ENCODE assay signal across 13 mouse cellular contexts in genomic region chr1:78140505-78141303, GRCm38 (mm10). TPM values are rescaled to one million over a fixed set of nuclear protein-coding genes. Genes with fewer than 3 reads are reported as not detected.
DNase-seq lines count a peak whose midpoint lies in the region; ATAC-seq and TF ChIP-seq lines count a peak whose summit lies in the region.
"Had no signal": no experiment of that assay in that cellular context is flagged by ENCODE, and none has a peak within 500 bp of the region (broad histone marks: within the 10 kb centered on the region; RNA-seq: fewer than 3 reads in every experiment).

No protein-coding gene starts in this region.

- ATAC-seq in forebrain, postnatal 0 days = no peak
- ATAC-seq in forebrain, embryonic 16.5 days = no peak
- ATAC-seq in midbrain, embryonic 12.5 days (ENCODE audit: low FRiP score, low read depth) = peak; percentile 76
- ATAC-seq in erythroblast, adult 5-6 weeks (replicated peaks; ENCODE audit: low FRiP score, poor library complexity, severe bottlenecking) = no peak
- ATAC-seq in granulocyte monocyte progenitor cell, adult 5-6 weeks (replicated peaks; ENCODE audit: poor library complexity, severe bottlenecking) = no peak

- TF ChIP-seq CTCF in forebrain, postnatal 0 days (IDR thresholded peaks at IDR 0.05; ENCODE audit: low read depth) = no peak

- WGBS in forebrain, postnatal 0 days = 2% methylated on average over 14 of the region's 14 CpGs
- WGBS in forebrain, embryonic 16.5 days = under 1% methylated on average over 14 of the region's 14 CpGs
- WGBS in hindbrain, embryonic 10.5 days = 2% methylated on average over 14 of the region's 14 CpGs
- under 1% methylated on average over 14 of the region's 14 CpGs for WGBS in midbrain, embryonic 12.5 days

- H3K4me2 ChIP-seq in forebrain, postnatal 0 days (ENCODE audit: low read depth) = no peak overlapping the region
- H3K4me2 ChIP-seq in forebrain, embryonic 16.5 days (ENCODE audit: low read length) = no peak overlapping the region
- H3K4me2 ChIP-seq in midbrain, embryonic 12.5 days (replicated peaks) = peak overlapping the region; percentile 26
- H3K4me2 ChIP-seq: embryonic facial prominence, embryonic 13.5 days; lung, embryonic 15.5 days had no signal

- no peak overlapping the region for H3K27ac ChIP-seq in forebrain, postnatal 0 days (ENCODE audit: low read depth, low read length)
- H3K27ac ChIP-seq in forebrain, embryonic 16.5 days (ENCODE audit: low read length) = no peak overlapping the region
- H3K27ac ChIP-seq in ES-E14 (ENCODE audit: insufficient read depth, low read depth, low read length, poor library complexity, severe bottlenecking) = no peak overlapping the region
- peak overlapping the region; percentile 70 for H3K27ac ChIP-seq in hindbrain, embryonic 10.5 days
- H3K27ac ChIP-seq in midbrain, embryonic 12.5 days (replicated peaks) = peak overlapping the region; percentile 54
- H3K27ac ChIP-seq: embryonic facial prominence, embryonic 13.5 days; lung, embryonic 15.5 days had no signal

- H3K27me3 ChIP-seq in forebrain, postnatal 0 days (ENCODE audit: insufficient read depth, low read length) = peaks cover 92% of the 10 kb centered on the region
- H3K27me3 ChIP-seq in forebrain, embryonic 16.5 days (replicated peaks; ENCODE audit: control insufficient read depth, insufficient read depth, low read length) = peaks cover 83% of the 10 kb centered on the region
- H3K27me3 ChIP-seq in hindbrain, embryonic 10.5 days (ENCODE audit: insufficient read depth, poor library complexity, severe bottlenecking) = peaks cover 98% of the 10 kb centered on the region
- H3K27me3 ChIP-seq in midbrain, embryonic 12.5 days = peaks cover 70% of the 10 kb centered on the region

- in situ Hi-C loops in ES-E14 (cut with MboI; ENCODE audit: low sequenced_read_pairs in 2 of 2, unreplicated experiment in 2 of 2) = no loop called here

- no peak overlapping the region for H3K9ac ChIP-seq in forebrain, postnatal 0 days
- H3K9ac ChIP-seq in forebrain, embryonic 16.5 days (replicated peaks; ENCODE audit: low read depth, low read length) = no peak overlapping the region
- no peak overlapping the region for H3K9ac ChIP-seq in ES-E14 (ENCODE audit: insufficient read depth, low read depth, low read length, poor library complexity, severe bottlenecking)
- no peak overlapping the region for H3K9ac ChIP-seq in midbrain, embryonic 12.5 days (replicated peaks)
- H3K9ac ChIP-seq: embryonic facial prominence, embryonic 13.5 days; lung, embryonic 15.5 days had no signal

- H3K4me3 ChIP-seq in forebrain, postnatal 0 days (ENCODE audit: low read depth, low read length) = no peak overlapping the region
- H3K4me3 ChIP-seq in forebrain, embryonic 16.5 days (replicated peaks; ENCODE audit: low read length) = no peak overlapping the region
- no peak overlapping the region for H3K4me3 ChIP-seq in ES-E14 (ENCODE audit: insufficient read depth in 1 of 2, low read depth in 1 of 2, low read length in 2 of 2, poor library complexity in 1 of 2, severe bottlenecking in 1 of 2)
- H3K4me3 ChIP-seq in hindbrain, embryonic 10.5 days = peak overlapping the region; percentile 14; the same call in 1 of the 2 replicates
- no peak overlapping the region for H3K4me3 ChIP-seq in midbrain, embryonic 12.5 days
- H3K4me3 ChIP-seq: embryonic facial prominence, embryonic 13.5 days; lung, embryonic 15.5 days had no signal

- H3K36me3 ChIP-seq in forebrain, postnatal 0 days (ENCODE audit: insufficient read depth) = no peaks in the 10 kb centered on the region
- H3K36me3 ChIP-seq in forebrain, embryonic 16.5 days (ENCODE audit: control insufficient read depth, insufficient read depth) = no peaks in the 10 kb centered on the region
- no peaks in the 10 kb centered on the region for H3K36me3 ChIP-seq in ES-E14 (ENCODE audit: control insufficient read depth, insufficient read depth, low read length, poor library complexity, severe bottlenecking)
- H3K36me3 ChIP-seq in hindbrain, embryonic 10.5 days = no peaks in the 10 kb centered on the region
- no peaks in the 10 kb centered on the region for H3K36me3 ChIP-seq in midbrain, embryonic 12.5 days
- H3K36me3 ChIP-seq: embryonic facial prominence, embryonic 13.5 days; lung, embryonic 15.5 days had no signal

- no peaks in the 10 kb centered on the region for H3K4me1 ChIP-seq in forebrain, postnatal 0 days (ENCODE audit: insufficient read depth)
- H3K4me1 ChIP-seq in forebrain, embryonic 16.5 days (replicated peaks; ENCODE audit: control insufficient read depth, insufficient read depth, low read length) = no peaks in the 10 kb centered on the region
- H3K4me1 ChIP-seq in ES-E14 (ENCODE audit: control insufficient read depth in 2 of 2, insufficient read depth in 2 of 2, low read length in 2 of 2, poor library complexity in 1 of 2) = peaks cover 0 to 5% of the 10 kb centered on the region in 2 experiments; a peak in 1 of 4 replicates
- H3K4me1 ChIP-seq in hindbrain, embryonic 10.5 days (replicated peaks) = peaks cover 74% of the 10 kb centered on the region
- peaks cover 49% of the 10 kb centered on the region; the same call in 1 of the 2 replicates for H3K4me1 ChIP-seq in midbrain, embryonic 12.5 days
- H3K4me1 ChIP-seq: lung, embryonic 15.5 days had no signal

- DNase-seq in forebrain, postnatal 0 days = peak; percentile 58
- peak; percentile 16 for DNase-seq in ES-E14 (ENCODE audit: low read depth, low spot score)
- DNase-seq in hindbrain, embryonic 10.5 days (ENCODE audit: low spot score) = peak; percentile 60
- no peak for DNase-seq in adrenal gland, postnatal 10 days
- DNase-seq: adrenal gland, postnatal 25 days; gastrocnemius, postnatal 36 days; kidney, postnatal 10 days had no signal

- H3K9me3 ChIP-seq in forebrain, postnatal 0 days (ENCODE audit: low read length) = no peaks in the 10 kb centered on the region
- H3K9me3 ChIP-seq in forebrain, embryonic 16.5 days (ENCODE audit: control insufficient read depth, low read length) = no peaks in the 10 kb centered on the region
- H3K9me3 ChIP-seq in ES-E14 (ENCODE audit: control insufficient read depth, insufficient read depth, low read depth, low read length) = no peaks in the 10 kb centered on the region
- no peaks in the 10 kb centered on the region for H3K9me3 ChIP-seq in hindbrain, embryonic 10.5 days
- H3K9me3 ChIP-seq in midbrain, embryonic 12.5 days = no peaks in the 10 kb centered on the region
- H3K9me3 ChIP-seq: embryonic facial prominence, embryonic 13.5 days; lung, embryonic 15.5 days had no signal

TF ChIP-seq in ES-E14, 5 proteins besides CTCF, POLR2A, EP300 and RAD21:
- TF ChIP-seq HCFC1 (IDR thresholded peaks at IDR 0.05; ENCODE audit: borderline replicate concordance, insufficient read depth, low read length) (no peak), ZNF384 (IDR thresholded peaks at IDR 0.05; ENCODE audit: low read depth, low read length) (no peak), MAFK (IDR thresholded peaks at IDR 0.05; ENCODE audit: insufficient read depth, low read depth, low read length) (no peak), ZC3H11A (IDR thresholded peaks at IDR 0.05; ENCODE audit: borderline replicate concordance, low read depth, low read length) (no peak), CHD2 (IDR thresholded peaks at IDR 0.05; ENCODE audit: low read depth, low read length) (no peak)
TF ChIP-seq in ES-E14: peak in this region for 0.

RNA-seq across cellular contexts. Expression of gene Pax3, which starts 56.2 kb away (rescaled TPM):
- total RNA-seq in forebrain, postnatal 0 days (2014; rRNA removed) = 0.15 and 0.19 TPM in 2 replicates
- polyA plus RNA-seq in forebrain, postnatal 0 days (2015; fragmentation: Nextera tagmentation; extraction: Ambion mirVana) = 0.04 and 0.40 TPM in 2 replicates
- polyA plus RNA-seq in forebrain, embryonic 16.5 days (2015; fragmentation: Nextera tagmentation; extraction: Ambion mirVana) = 0.22 TPM in 1 of 2 replicates, not detected in the other
- 0.21 and 0.71 TPM in 2 replicates for total RNA-seq in ES-E14 (2012; rRNA removed)
- 47.6 and 54.6 TPM in 2 replicates for polyA plus RNA-seq in hindbrain, embryonic 10.5 days (2016; fragmentation: Nextera tagmentation; extraction: Ambion mirVana)
- polyA plus RNA-seq in midbrain, embryonic 12.5 days (2016; fragmentation: Nextera tagmentation; extraction: Ambion mirVana) = 53.6 and 61.9 TPM in 2 replicates
- under 1 TPM in 1 of 2 experiments, not detected in 1; 0.88 TPM for total RNA-seq in adrenal gland, postnatal 10 days (2021)
- not detected in 2 replicates for total RNA-seq in erythroblast, adult 5-6 weeks (2015; ENCODE audit: low replicate concordance)
- not detected in 2 replicates for total RNA-seq in erythroblast, adult 5-6 weeks (2017; ENCODE audit: low replicate concordance)
- total RNA-seq in granulocyte monocyte progenitor cell, adult 5-6 weeks (2014; fragmentation: Nextera tagmentation) = not detected in 2 replicates
- not detected in 2 replicates for total RNA-seq in granulocyte monocyte progenitor cell, adult 5-6 weeks (2017)
- total RNA-seq: adrenal gland, postnatal 25 days; gastrocnemius, postnatal 36 days had no signal

Comparison
In these comparisons a context has a peak if more than half of its experiments do, and no peak if none do; other contexts are left out.
1. H3K27ac ChIP-seq: peak in hindbrain, embryonic 10.5 days (single experiment) and midbrain, embryonic 12.5 days (single experiment); none in forebrain, postnatal 0 days (single experiment), forebrain, embryonic 16.5 days (single experiment) and ES-E14 (single experiment).